Mouse (Mus musculus) heart, postnatal 36 days (tissue): ENCODE data around the gene Hoxa1. TPM values are rescaled to one million over a fixed set of nuclear protein-coding genes. Genes with fewer than 3 reads are reported as not detected.

ENCODE experiments used
- DNase-seq, 2 experiments: peaks; one replicate each; pipeline ENCODE4 v3.0.0; 2021 to 2022
- intact Hi-C: fragments of 180-260 bp; cut with DNase I; formaldehyde crosslinking; loops from one replicate; pipeline ENCODE4 v1.15.1; 2025
- total RNA-seq, 2 experiments: library from RNA; stranded (reverse); gene quantifications; 2 replicates each; pipeline ENCODE4 v1.2.3; 2021

Hoxa1 gene
- total RNA-seq, 2 experiments from 2014 or later: 0.14 to 0.24 TPM

- intact Hi-C loops: no loop called here
- DNase-seq: no peak
These were observed 17.0 kb upstream of the Hoxa1 start for GRCm38 (mm10) chr6:52174968-52175751.

- DNase-seq: no peak
These were observed 15.5 kb upstream of the Hoxa1 start for GRCm38 (mm10) chr6:52173648-52174047.

GRCm38 (mm10) chr6:52172501-52172900, 14.4 kb upstream of the Hoxa1 start:
- intact Hi-C loops: no loop called here
- DNase-seq: peak in 1 of 2 experiments; percentile 61

More at GRCm38 (mm10) chr6:52173648-52174047, 15.5 kb upstream of the Hoxa1 start:
- intact Hi-C loops: no loop called here

GRCm38 (mm10) chr6:52171938-52172337, 13.8 kb upstream of the Hoxa1 start:
- intact Hi-C loops: no loop called here
- no peak for DNase-seq

- intact Hi-C loops: no loop called here
- DNase-seq: no peak
These were observed 13.2 kb upstream of the Hoxa1 start for GRCm38 (mm10) chr6:52171331-52171730.

- intact Hi-C loops: no loop called here
- no peak for DNase-seq
These were observed 12.7 kb upstream of the Hoxa1 start for GRCm38 (mm10) chr6:52170898-52171223.

- DNase-seq: no peak
- intact Hi-C loops: no loop called here
These were observed 12.2 kb upstream of the Hoxa1 start for GRCm38 (mm10) chr6:52170166-52170897.

- no peak for DNase-seq
- intact Hi-C loops: loop anchor here (5.0 kb wide), 1 partner anchor 997 kb away; no protein-coding TSS in a partner anchor
These were observed 11.5 kb upstream of the Hoxa1 start for GRCm38 (mm10) chr6:52169499-52170165.

- DNase-seq: no peak
- intact Hi-C loops: loop anchor here (5.0 kb wide), 1 partner anchor 996 kb away; no protein-coding TSS in a partner anchor
These were observed 10.3 kb upstream of the Hoxa1 start for GRCm38 (mm10) chr6:52168191-52169055.

- DNase-seq: no peak
- intact Hi-C loops: loop anchor here (5.0 kb wide), 1 partner anchor 995 kb away; no protein-coding TSS in a partner anchor
These were observed 9.6 kb upstream of the Hoxa1 start for GRCm38 (mm10) chr6:52167736-52168161.

GRCm38 (mm10) chr6:52167176-52167575, 9.1 kb upstream of the Hoxa1 start:
- DNase-seq: no peak
- intact Hi-C loops: loop anchor here (5.0 kb wide), 1 partner anchor 995 kb away; no protein-coding TSS in a partner anchor

GRCm38 (mm10) chr6:52166431-52167077, 8.4 kb upstream of the Hoxa1 start:
- intact Hi-C loops: loop anchor here (5.0 kb wide), 1 partner anchor 994 kb away; no protein-coding TSS in a partner anchor
- no peak for DNase-seq

- intact Hi-C loops: loop anchor here (2.0 to 5.0 kb wide), 2 partner anchors 79 to 993 kb away; no protein-coding TSS in a partner anchor
- no peak for DNase-seq
These were observed 7.6 kb upstream of the Hoxa1 start for GRCm38 (mm10) chr6:52165441-52166370.

- DNase-seq: no peak
- intact Hi-C loops: loop anchor here (2.0 to 5.0 kb wide), 2 partner anchors 78 to 993 kb away; no protein-coding TSS in a partner anchor
These were observed 6.7 kb upstream of the Hoxa1 start, which contains the start of gene Hoxa2 for GRCm38 (mm10) chr6:52164626-52165440. Hoxa2 (minus strand) TSS chr6:52164831.

DNA sequence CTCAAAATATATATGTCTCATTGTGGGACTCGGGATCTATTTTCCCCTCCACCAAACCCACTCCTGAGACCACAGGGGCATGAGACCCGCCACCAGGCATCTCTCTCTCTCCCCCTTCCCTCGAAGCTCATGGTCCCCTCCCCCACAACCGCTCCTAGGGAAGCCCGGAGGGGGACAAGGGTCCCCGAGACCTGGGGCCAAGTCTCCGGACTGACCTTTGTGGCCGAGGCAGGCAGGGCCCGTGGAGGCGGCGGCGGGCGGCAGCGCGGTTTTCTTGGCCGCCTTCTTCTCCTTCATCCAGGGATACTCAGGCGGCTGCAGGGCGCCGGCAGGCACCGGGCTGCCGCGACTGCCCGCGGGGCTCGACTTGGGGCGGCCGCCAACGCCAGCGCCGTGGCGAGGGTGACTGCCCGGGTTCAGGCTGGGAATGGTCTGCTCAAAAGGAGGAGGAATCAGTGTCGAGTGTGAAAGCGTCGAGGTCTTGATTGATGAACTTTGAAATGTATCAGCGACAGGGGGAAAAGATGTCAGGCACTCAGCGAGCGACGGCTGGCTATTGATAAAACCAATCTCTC, 6.0 kb upstream of the Hoxa1 start:
- intact Hi-C loops: loop anchor here (2.0 kb wide), 1 partner anchor 77 kb away; no protein-coding TSS in a partner anchor

DNA sequence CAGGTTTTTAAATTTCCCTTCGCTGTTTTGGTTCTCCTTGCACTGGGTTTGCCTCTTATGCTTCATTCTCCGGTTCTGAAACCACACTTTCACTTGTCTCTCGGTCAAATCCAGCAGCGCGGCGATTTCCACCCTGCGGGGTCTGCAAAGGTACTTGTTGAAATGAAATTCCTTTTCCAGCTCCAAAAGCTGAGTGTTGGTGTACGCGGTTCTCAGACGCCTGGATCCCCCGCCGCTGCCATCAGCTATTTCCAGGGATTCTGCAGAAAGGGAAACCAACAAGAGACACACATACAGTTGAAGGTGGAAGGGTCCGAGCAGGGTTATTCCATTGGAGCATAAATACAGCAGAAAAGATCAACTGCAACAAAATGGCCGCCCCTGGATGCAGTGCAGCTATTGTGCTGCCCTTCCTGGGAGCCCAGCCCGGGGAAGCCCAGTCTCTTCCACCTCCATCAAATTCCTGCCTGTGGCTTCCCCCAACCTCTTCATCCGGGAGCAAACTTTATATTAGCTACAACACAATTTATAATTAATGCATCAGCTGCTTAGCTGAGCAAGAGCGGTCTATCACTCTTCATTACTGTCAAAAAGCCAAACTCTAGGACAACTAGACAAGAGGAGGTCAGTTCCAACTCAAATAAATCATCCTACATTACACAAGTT, 5.4 kb upstream of the Hoxa1 start:
- DNase-seq: no peak
- intact Hi-C loops: loop anchor here (2.0 kb wide), 1 partner anchor 77 kb away; no protein-coding TSS in a partner anchor

More for the DNA sequence above, 6.0 kb upstream of the Hoxa1 start:
- no peak for DNase-seq
